Mouse (Mus musculus) neutrophil, adult 59 days (primary cell): ENCODE measurements around the gene Cyp2b19. TPM values are rescaled to one million over a fixed set of nuclear protein-coding genes. Genes with fewer than 3 reads are reported as not detected.

Experiments used
- total RNA-seq, 2 experiments: library from RNA; stranded (reverse); gene quantifications; 1 replicate in 1 of 2; 2 replicates in 1 of 2; pipeline ENCODE4 v1.2.4; 2023

Gene Cyp2b19
- not detected for total RNA-seq

DNA sequence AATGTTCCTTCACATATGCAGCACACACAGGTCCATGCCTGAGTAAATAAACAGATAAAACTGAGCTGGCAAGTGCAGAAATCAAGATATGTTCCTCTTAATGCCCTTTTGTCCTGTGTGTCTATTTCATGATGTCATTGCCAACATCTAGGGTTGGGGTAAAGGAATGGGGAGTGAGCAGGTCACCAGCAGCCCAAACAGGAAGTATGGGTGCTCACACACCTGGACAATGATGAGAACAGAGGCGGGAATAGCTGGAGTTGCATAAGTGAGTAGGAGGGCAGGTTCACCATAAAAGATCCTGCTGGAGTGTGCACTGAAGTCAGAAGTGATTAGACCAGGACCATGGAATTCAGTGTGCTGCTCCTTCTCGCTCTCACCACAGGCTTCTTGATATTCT is at the start of gene Cyp2b19:
Gene Cyp2b19, plus strand, starts transcription at position 301 of the 400 bp plus-strand sequence.

DNA sequence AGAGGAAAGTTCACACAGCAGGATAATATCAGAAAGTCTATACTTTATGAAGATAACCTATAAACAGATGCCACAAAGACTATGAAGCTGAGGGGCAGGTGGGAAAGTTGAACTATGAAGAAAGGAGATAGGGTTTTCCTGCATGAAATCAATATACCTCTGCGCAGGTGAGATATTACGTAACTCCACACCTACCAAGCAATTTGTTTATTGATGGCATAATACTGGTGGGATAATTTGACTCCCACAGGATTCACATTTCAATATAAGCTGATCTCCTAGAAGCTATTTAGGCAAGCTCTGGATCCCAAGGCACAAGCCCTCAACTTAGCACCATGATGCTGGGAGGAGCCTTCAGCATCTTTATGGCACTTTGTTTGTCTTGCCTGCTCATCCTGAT is 51.6 kb downstream of the Cyp2b19 start, which contains the start of gene Cyp2g1:
Gene Cyp2g1, plus strand, starts transcription at position 301 of the 400 bp plus-strand sequence.

Other genes starting within 250 kb of the Cyp2b19 start
- gene Nlrp9a, start 222.1 kb upstream of the Cyp2b19 start, total RNA-seq = not detected
- gene Vmn1r185, start 138.7 kb upstream of the Cyp2b19 start, total RNA-seq = not detected
- gene Cyp2b23, start 70.7 kb upstream of the Cyp2b19 start, total RNA-seq = not detected
- not detected for gene Cyp2g1, start 51.8 kb downstream of the Cyp2b19 start, total RNA-seq
- gene Cyp2a5, start 78.2 kb downstream of the Cyp2b19 start, total RNA-seq = not detected
- not detected for gene Cyp2a22, start 182.2 kb downstream of the Cyp2b19 start, total RNA-seq